Mouse (Mus musculus) Patski (cell line): ENCODE data around the gene Tmem221. TPM values are rescaled to one million over a fixed set of nuclear protein-coding genes. Genes with fewer than 3 reads are reported as not detected.
A peak's percentile ranks its signal among the peaks of the same experiment; 100 is the strongest.

Source experiments
- ATAC-seq: fragments of 100-300 bp; one replicate; pipeline ENCODE4 v1.8.0; 2021
- CTCF ChIA-PET: fragments of 350-600 bp; sonication (Branson Sonifier 250); formaldehyde crosslinking; loops from one replicate; lab custom pipeline; 2022; ENCODE audit warnings: inconsistent platforms; lab: Charles Lee
- POLR2A ChIA-PET: fragments of 350-600 bp; sonication (Branson Sonifier 250); formaldehyde crosslinking; loops from one replicate; lab custom pipeline; 2022; ENCODE audit warnings: antibody characterized with exemption, inconsistent platforms; lab: Charles Lee
- DNase-seq: peaks from one replicate; pipeline ENCODE4 v3.0.0-alpha.2; 2011; ENCODE audit warnings: low read depth, low spot score
- H3K27me3 ChIP-seq: fragments of 371-371 bp; one replicate; pipeline ENCODE4 v1.5.1; 2021
- CTCF ChIP-seq: fragments of 100-300 bp; IDR thresholded peaks from one replicate; pipeline ENCODE4 v1.5.1; 2021
- in situ Hi-C: fragments of 300-500 bp; cut with MboI; formaldehyde crosslinking; loops from 3 replicates; pipeline ENCODE4 v1.11.1; 2018; ENCODE audit warnings: low pct_unique_long_range_greater_than_20kb, mixed read lengths
- polyA plus RNA-seq: library from polyadenylated mRNA; unstranded; gene quantifications from one replicate; pipeline ENCODE4 v1.2.3, GENCODE M21; 2021

Tmem221 gene
- polyA plus RNA-seq, 1 experiment from 2014 or later = 3.4 TPM

GRCm38 (mm10) chr8:71595862-71596261 is 37.2 kb upstream of the Tmem221 start:
- DNase-seq (no peak), ATAC-seq (peak; percentile 45)

GRCm38 (mm10) chr8:71594324-71594722 is 35.7 kb upstream of the Tmem221 start:
- in situ Hi-C loops = no loop called here
- H3K27me3 ChIP-seq = no peaks in the 10 kb centered on the region
- CTCF ChIA-PET = interaction anchor here (0.6 to 7.9 kb wide), 3 partner anchors 16 to 59 kb away, joined by 3 to 49 read pairs (median 10); partner anchors contain the start of genes Colgalt1 and Tmem221
- TF ChIP-seq CTCF = no peak
- DNase-seq = no peak
- POLR2A ChIA-PET = interaction anchor here (0.9 to 3.4 kb wide), 3 partner anchors 25 to 31 kb away, joined by 5 to 15 read pairs (median 12); partner anchors contain the start of gene Slc27a1
- ATAC-seq = no peak

More at GRCm38 (mm10) chr8:71595862-71596261, 37.2 kb upstream of the Tmem221 start:
- no peaks in the 10 kb centered on the region for H3K27me3 ChIP-seq
- CTCF ChIA-PET = interaction anchor here (0.7 to 2.7 kb wide), 13 partner anchors 9 to 68 kb away, joined by 3 to 11 read pairs (median 5); partner anchors contain the start of genes Colgalt1, Slc27a1 and Tmem221
- in situ Hi-C loops = no loop called here
- TF ChIP-seq CTCF = no peak
- POLR2A ChIA-PET = interaction anchor here (0.7 to 3.4 kb wide), 3 partner anchors 27 to 33 kb away, joined by 3 to 15 read pairs (median 12); partner anchors contain the start of gene Slc27a1

- H3K27me3 ChIP-seq = no peaks in the 10 kb centered on the region
- ATAC-seq (no peak), DNase-seq (no peak)
- in situ Hi-C loops = no loop called here
- no peak for TF ChIP-seq CTCF
- ChIA-PET POLR2A (interaction anchor here (0.8 to 3.4 kb wide), 6 partner anchors 16 to 67 kb away, joined by 3 to 15 read pairs (median 6); partner anchors contain the start of gene Slc27a1), CTCF (interaction anchor here (0.6 to 7.9 kb wide), 5 partner anchors 17 to 67 kb away, joined by 3 to 49 read pairs (median 3); partner anchors contain the start of genes Slc27a1 and Tmem221)
Observed at GRCm38 (mm10) chr8:71593556-71594323, 35.1 kb upstream of the Tmem221 start.

- TF ChIP-seq CTCF = no peak
- no peaks in the 10 kb centered on the region for H3K27me3 ChIP-seq
- POLR2A ChIA-PET = interaction anchor here (0.7 to 3.0 kb wide), 10 partner anchors 14 to 68 kb away, joined by 3 to 12 read pairs (median 6); partner anchors contain the start of genes Colgalt1, Slc27a1 and Tmem221
- in situ Hi-C loops = no loop called here
- DNase-seq (no peak), ATAC-seq (peak; percentile 20)
- CTCF ChIA-PET = interaction anchor here (1.0 to 7.9 kb wide), 4 partner anchors 16 to 68 kb away, joined by 3 to 49 read pairs (median 6); partner anchors contain the start of genes Slc27a1 and Tmem221
Observed at GRCm38 (mm10) chr8:71592374-71593170, 33.9 kb upstream of the Tmem221 start.

GRCm38 (mm10) chr8:71591471-71592373 is 33.1 kb upstream of the Tmem221 start, which contains the start of gene Pgls:
Gene Pgls, plus strand, starts transcription at chr8:71592176.
- H3K27me3 ChIP-seq = no peaks in the 10 kb centered on the region
- ChIA-PET POLR2A (interaction anchor here (0.7 to 3.0 kb wide), 9 partner anchors 15 to 48 kb away, joined by 3 to 12 read pairs (median 6); partner anchors contain the start of genes Colgalt1, Slc27a1 and Tmem221), CTCF (interaction anchor here (1.2 to 7.9 kb wide), 3 partner anchors 22 to 69 kb away, joined by 4 to 49 read pairs (median 5); partner anchors contain the start of gene Tmem221)
- peak; percentile 79 for ATAC-seq
- TF ChIP-seq CTCF = no peak
- no peak for DNase-seq
- in situ Hi-C loops = no loop called here

- TF ChIP-seq CTCF = no peak
- ChIA-PET POLR2A (interaction anchor here (0.7 to 3.0 kb wide), 6 partner anchors 16 to 32 kb away, joined by 3 to 12 read pairs (median 6); partner anchors contain the start of genes Slc27a1 and Tmem221), CTCF (interaction anchor here (1.2 to 7.9 kb wide), 3 partner anchors 21 to 70 kb away, joined by 4 to 49 read pairs (median 5); partner anchors contain the start of gene Tmem221)
- H3K27me3 ChIP-seq = no peaks in the 10 kb centered on the region
- in situ Hi-C loops = no loop called here
- ATAC-seq (no peak), DNase-seq (no peak)
Observed at GRCm38 (mm10) chr8:71591017-71591416, 32.3 kb upstream of the Tmem221 start.

- no peaks in the 10 kb centered on the region for H3K27me3 ChIP-seq
- in situ Hi-C loops = no loop called here
Observed at GRCm38 (mm10) chr8:71588762-71589161, 30.1 kb upstream of the Tmem221 start.

GRCm38 (mm10) chr8:71586891-71587290 is 28.2 kb upstream of the Tmem221 start:
- CTCF ChIA-PET = interaction anchor here (0.8 to 7.9 kb wide), 4 partner anchors 9 to 74 kb away, joined by 3 to 49 read pairs (median 6); partner anchors contain the start of genes Slc27a1 and Tmem221
- POLR2A ChIA-PET = no interaction called here
- DNase-seq = no peak
- no peaks in the 10 kb centered on the region for H3K27me3 ChIP-seq
- in situ Hi-C loops = no loop called here
- no peak for TF ChIP-seq CTCF
- no peak for ATAC-seq

More at GRCm38 (mm10) chr8:71588762-71589161, 30.1 kb upstream of the Tmem221 start:
- no peak for TF ChIP-seq CTCF
- ChIA-PET CTCF (interaction anchor here (0.9 to 7.9 kb wide), 3 partner anchors 18 to 72 kb away, joined by 3 to 49 read pairs (median 3); partner anchors contain the start of gene Tmem221), POLR2A (interaction anchor here (1.0 kb wide), 1 partner anchor 9 kb away, joined by 5 read pairs; no protein-coding TSS in a partner anchor)
- DNase-seq (no peak), ATAC-seq (no peak)
